Mouse (Mus musculus): ENCODE measurements around the gene Trmt112.
"Not testable (repeated sequence)": the region's sequence is repeated elsewhere in the genome, so short reads cannot be mapped to it uniquely, and the experiment has no call there.

The Trmt112 gene

GRCm38 (mm10) chr19:6909507-6910289 lies at the start of gene Trmt112, which contains the start of gene Prdx5:
Trmt112 (plus strand) TSS chr19:6909698.
Prdx5 (minus strand) TSS chr19:6910106.
- DNase-seq, result peak; percentile 94

- DNase-seq, result no peak
Observed at GRCm38 (mm10) chr19:6859971-6860370, 49.5 kb upstream of the Trmt112 start.

- DNase-seq, result no peak
Observed at GRCm38 (mm10) chr19:6860706-6861105, 48.8 kb upstream of the Trmt112 start.

GRCm38 (mm10) chr19:6861451-6861850 lies 48.0 kb upstream of the Trmt112 start:
- DNase-seq, result no peak

GRCm38 (mm10) chr19:6869355-6869754 lies 40.1 kb upstream of the Trmt112 start:
- peak; percentile 84 for DNase-seq

GRCm38 (mm10) chr19:6871574-6872271 lies 37.8 kb upstream of the Trmt112 start:
- peak; percentile 96 for DNase-seq

- no peak for DNase-seq
Observed at GRCm38 (mm10) chr19:6872701-6873100, 36.8 kb upstream of the Trmt112 start.

- no peak for DNase-seq
Observed at GRCm38 (mm10) chr19:6874257-6874656, 35.2 kb upstream of the Trmt112 start.

GRCm38 (mm10) chr19:6875834-6876233 lies 33.7 kb upstream of the Trmt112 start:
- DNase-seq, result no peak

- DNase-seq, result no peak
Observed at GRCm38 (mm10) chr19:6876799-6877198, 32.7 kb upstream of the Trmt112 start.

GRCm38 (mm10) chr19:6877965-6878364 lies 31.5 kb upstream of the Trmt112 start:
- no peak for DNase-seq

GRCm38 (mm10) chr19:6892512-6892911 lies 17.0 kb upstream of the Trmt112 start:
- DNase-seq, result peak; percentile 70

- no peak for DNase-seq
Observed at GRCm38 (mm10) chr19:6893731-6894451, 15.6 kb upstream of the Trmt112 start.

- not testable (repeated sequence) for DNase-seq
Observed at GRCm38 (mm10) chr19:6895608-6896305, 13.7 kb upstream of the Trmt112 start.

- peak; percentile 86 for DNase-seq
Observed at GRCm38 (mm10) chr19:6899641-6900040, 9.9 kb upstream of the Trmt112 start.

GRCm38 (mm10) chr19:6903031-6903430 lies 6.5 kb upstream of the Trmt112 start:
- DNase-seq, result peak; percentile 84

- peak; percentile 96 for DNase-seq
Observed at GRCm38 (mm10) chr19:6904846-6905245, 4.7 kb upstream of the Trmt112 start.

- DNase-seq, result peak; percentile 62
Observed at GRCm38 (mm10) chr19:6905498-6906159, 3.9 kb upstream of the Trmt112 start.

GRCm38 (mm10) chr19:6906199-6906598 lies 3.3 kb upstream of the Trmt112 start:
- DNase-seq, result peak; percentile 81

- no peak for DNase-seq
Observed at GRCm38 (mm10) chr19:6907094-6907493, 2.4 kb upstream of the Trmt112 start.

GRCm38 (mm10) chr19:6907811-6908540 lies 1.5 kb upstream of the Trmt112 start:
- no peak for DNase-seq

Measured in kidney, adult 9 months (tissue).